Mouse (Mus musculus) v-Abl transformed pro-B cells (cell line): ENCODE data around the gene Vmn2r19.
"Not testable (repeated sequence)": the region's sequence is repeated elsewhere in the genome, so short reads cannot be mapped to it uniquely, and the experiment has no call there.

Experiments used
- in situ Hi-C, 2 experiments: fragments of 400-800 bp; cut with MboI; formaldehyde crosslinking; loops; one replicate each; pipeline ENCODE4 v1.15.1; 2025; ENCODE audit not compliant: unreplicated experiment in 2 of 2

Gene Vmn2r19

GRCm38 (mm10) chr6:123308033-123308432 is at the start of gene Vmn2r19:
Gene Vmn2r19, plus strand, starts transcription at chr6:123308333.
- in situ Hi-C loops = no loop called here

- in situ Hi-C loops = no loop called here
Measured at GRCm38 (mm10) chr6:123258946-123259345, 49.2 kb upstream of the Vmn2r19 start.

GRCm38 (mm10) chr6:123259889-123260603 is 48.1 kb upstream of the Vmn2r19 start:
- in situ Hi-C loops = no loop called here

GRCm38 (mm10) chr6:123260868-123261267 is 47.3 kb upstream of the Vmn2r19 start:
- in situ Hi-C loops = no loop called here

GRCm38 (mm10) chr6:123261555-123262161 is 46.5 kb upstream of the Vmn2r19 start, which contains the start of gene Clec4d:
Gene Clec4d, plus strand, starts transcription at chr6:123262111.
- in situ Hi-C loops = no loop called here

GRCm38 (mm10) chr6:123264194-123264593 is 43.9 kb upstream of the Vmn2r19 start:
- in situ Hi-C loops = no loop called here

GRCm38 (mm10) chr6:123265809-123266208 is 42.3 kb upstream of the Vmn2r19 start:
- in situ Hi-C loops = no loop called here

GRCm38 (mm10) chr6:123266945-123267344 is 41.2 kb upstream of the Vmn2r19 start:
- in situ Hi-C loops = no loop called here

GRCm38 (mm10) chr6:123279443-123279842 is 28.7 kb upstream of the Vmn2r19 start:
- in situ Hi-C loops = no loop called here

GRCm38 (mm10) chr6:123286311-123286710 is 21.8 kb upstream of the Vmn2r19 start:
- in situ Hi-C loops = no loop called here

- in situ Hi-C loops = no loop called here
Measured at GRCm38 (mm10) chr6:123288931-123289330, 19.2 kb upstream of the Vmn2r19 start.

- in situ Hi-C loops = no loop called here
Measured at GRCm38 (mm10) chr6:123289753-123290152, 18.4 kb upstream of the Vmn2r19 start, which contains the start of gene Clec4e. Gene Clec4e, minus strand, starts transcription at chr6:123289870.

GRCm38 (mm10) chr6:123292751-123293400 is 15.3 kb upstream of the Vmn2r19 start:
- in situ Hi-C loops = no loop called here

- in situ Hi-C loops = not testable (repeated sequence)
Measured at GRCm38 (mm10) chr6:123293509-123293908, 14.6 kb upstream of the Vmn2r19 start.

- in situ Hi-C loops = no loop called here
Measured at GRCm38 (mm10) chr6:123296687-123297086, 11.4 kb upstream of the Vmn2r19 start.

- in situ Hi-C loops = not testable (repeated sequence)
Measured at GRCm38 (mm10) chr6:123306315-123306714, 1.8 kb upstream of the Vmn2r19 start.

GRCm38 (mm10) chr6:123332503-123332902 is 24.4 kb downstream of the Vmn2r19 start:
- in situ Hi-C loops = no loop called here

- in situ Hi-C loops = no loop called here
Measured at GRCm38 (mm10) chr6:123340093-123340492, 32.0 kb downstream of the Vmn2r19 start.

GRCm38 (mm10) chr6:123346141-123346540 is 38.0 kb downstream of the Vmn2r19 start:
- in situ Hi-C loops = no loop called here
